Mouse (Mus musculus): ENCODE measurements around the gene Mta2.
"Not testable (repeated sequence)": the region's sequence is repeated elsewhere in the genome, so short reads cannot be mapped to it uniquely, and the experiment has no call there.

The Mta2 gene

GRCm38 (mm10) chr19:8967373-8967743 lies 25.7 kb downstream of the Mta2 start:
- no peak for DNase-seq (ENCODE audit: low read depth, low spot score)

DNA sequence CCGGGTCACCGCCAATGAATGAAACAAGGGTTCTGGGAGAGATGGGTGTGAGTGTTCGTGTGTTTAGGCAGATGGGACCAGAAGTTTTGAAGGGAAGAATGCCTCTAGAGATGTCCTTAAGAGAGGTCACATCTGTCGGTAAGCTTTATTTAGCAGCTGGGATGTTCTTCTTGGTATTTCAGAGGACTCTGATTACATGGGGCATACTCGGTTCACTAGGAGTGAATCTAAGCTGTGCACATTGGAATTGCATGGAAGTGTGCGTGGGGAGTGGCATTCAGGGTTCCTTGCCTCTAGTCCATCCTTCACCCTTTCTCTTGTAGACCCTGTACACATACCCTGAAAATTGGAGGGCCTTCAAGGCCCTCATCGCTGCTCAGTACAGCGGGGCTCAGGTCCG lies 26.2 kb downstream of the Mta2 start:
- no peak for DNase-seq (ENCODE audit: low read depth, low spot score)

DNA sequence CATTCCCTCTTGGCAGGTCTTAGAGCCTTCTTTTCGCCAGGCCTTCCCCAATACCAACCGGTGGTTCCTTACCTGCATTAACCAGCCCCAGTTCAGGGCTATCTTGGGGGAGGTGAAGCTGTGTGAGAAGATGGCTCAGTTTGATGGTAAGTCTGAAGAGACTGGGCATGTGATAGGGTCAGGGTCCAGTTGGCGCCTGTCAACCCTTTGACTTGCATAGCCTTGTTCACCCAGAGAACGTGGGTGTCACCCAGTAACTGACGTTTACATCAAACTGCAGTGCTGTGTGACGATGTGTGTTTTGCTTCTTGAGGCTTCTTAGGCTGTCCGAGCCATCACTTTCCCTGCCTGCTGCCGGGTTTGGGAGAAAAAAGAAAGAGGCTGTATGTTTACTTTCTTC lies 30.8 kb downstream of the Mta2 start:
- not testable (repeated sequence) for DNase-seq (ENCODE audit: low read depth, low spot score)

- DNase-seq (ENCODE audit: low read depth, low spot score): no peak
Observed at GRCm38 (mm10) chr19:8974638-8975037, 33.0 kb downstream of the Mta2 start.

- DNase-seq (ENCODE audit: low read depth, low spot score): no peak
Observed at GRCm38 (mm10) chr19:8975491-8975890, 33.8 kb downstream of the Mta2 start.

GRCm38 (mm10) chr19:8976535-8976934 lies 34.9 kb downstream of the Mta2 start:
- DNase-seq (ENCODE audit: low read depth, low spot score): peak; percentile 54

- DNase-seq (ENCODE audit: low read depth, low spot score): no peak
Observed at GRCm38 (mm10) chr19:8980771-8981170, 39.1 kb downstream of the Mta2 start.

- DNase-seq (ENCODE audit: low read depth, low spot score): no peak
Observed at GRCm38 (mm10) chr19:8981450-8982168, 39.9 kb downstream of the Mta2 start.

DNA sequence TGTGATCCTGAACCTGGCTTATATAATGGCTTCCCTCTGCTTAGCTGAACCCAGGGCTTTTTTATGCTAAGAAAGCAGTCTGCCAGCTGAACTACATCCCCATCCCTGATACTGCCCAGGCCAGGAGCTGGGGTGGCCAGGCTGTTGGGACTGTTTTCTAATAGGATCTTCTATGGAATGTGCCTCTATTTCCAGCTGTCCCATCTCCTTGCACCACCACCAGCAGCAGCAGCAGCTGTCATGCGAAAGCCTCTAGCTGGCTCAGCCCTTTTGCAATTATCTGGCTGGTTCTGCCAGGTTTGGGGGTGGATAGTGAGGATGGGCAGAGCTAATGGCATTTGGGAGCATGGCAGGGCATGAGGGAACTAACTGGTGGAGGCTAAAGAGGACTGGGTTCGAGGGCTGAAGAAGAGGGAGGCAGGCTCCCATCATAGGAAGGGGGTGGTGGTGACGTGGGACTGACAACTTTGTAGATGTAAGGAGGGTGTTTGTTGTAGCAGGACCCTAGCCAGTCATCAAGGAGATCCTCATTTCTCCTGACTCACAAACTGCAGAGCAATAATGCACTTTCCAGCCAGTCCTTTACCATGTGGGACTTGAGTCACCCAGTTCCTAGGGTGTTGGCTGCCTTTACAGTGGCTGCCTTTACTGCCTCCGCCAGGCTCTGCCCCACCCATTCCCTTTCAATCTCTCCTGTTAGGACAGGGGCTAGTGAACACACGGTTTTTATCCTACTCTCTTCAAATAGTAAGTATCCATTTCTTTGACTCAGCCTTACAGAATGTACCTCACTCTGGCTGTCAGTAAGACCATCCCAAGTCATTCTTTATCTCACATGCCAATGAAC lies 40.9 kb downstream of the Mta2 start:
- DNase-seq (ENCODE audit: low read depth, low spot score): no peak

GRCm38 (mm10) chr19:8983150-8983650 lies 41.5 kb downstream of the Mta2 start:
- no peak for DNase-seq (ENCODE audit: low read depth, low spot score)

DNA sequence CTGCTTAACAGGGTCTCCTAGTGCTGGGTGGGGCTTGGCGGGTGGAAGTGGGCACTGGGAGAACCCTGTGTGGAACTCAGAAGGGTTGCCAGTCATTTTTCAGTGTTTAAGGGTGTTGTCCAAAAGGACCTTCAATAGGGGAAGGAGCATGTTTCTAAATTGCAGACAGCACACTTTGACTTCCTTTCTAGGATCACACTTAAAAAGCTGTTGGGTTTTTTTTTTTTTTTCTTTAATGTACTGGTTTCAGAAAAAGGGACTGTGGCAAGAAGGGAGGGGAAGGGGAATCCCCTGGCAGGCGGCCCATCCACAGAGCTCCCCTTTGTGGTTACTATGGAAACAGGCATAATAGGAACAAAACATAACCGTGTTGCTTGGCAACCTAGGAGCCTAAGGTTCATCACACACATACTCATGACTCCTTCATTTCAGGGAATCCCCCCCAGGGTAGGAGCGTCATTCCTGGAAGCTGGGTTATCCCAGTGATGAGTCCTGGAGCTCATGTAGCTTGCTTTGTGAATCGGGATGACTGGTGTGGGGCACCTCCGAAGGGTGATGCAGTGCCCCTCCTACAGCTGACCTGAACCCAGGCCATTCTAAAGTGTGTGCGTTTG lies 42.7 kb downstream of the Mta2 start:
- peak; percentile 55 for DNase-seq (ENCODE audit: low read depth, low spot score)

DNA sequence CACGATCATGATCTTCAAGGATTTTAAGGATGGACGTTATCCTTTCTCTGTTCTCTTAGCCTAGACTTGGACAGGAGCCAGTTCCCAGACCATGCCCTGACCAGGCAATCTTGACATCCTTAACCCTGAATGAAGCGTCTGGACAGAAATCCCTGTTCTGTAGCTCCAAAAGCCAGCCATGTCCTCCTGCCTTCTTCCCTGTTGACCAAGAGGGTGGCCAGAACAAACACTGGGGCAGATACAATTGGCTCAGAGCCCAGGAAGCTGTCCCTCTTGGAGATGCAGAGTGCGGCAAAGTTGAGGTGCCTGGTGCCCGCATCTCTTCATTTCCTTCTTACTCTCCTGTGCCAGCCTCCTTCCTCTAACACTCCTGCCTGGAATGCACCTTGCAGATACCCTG lies 44.2 kb downstream of the Mta2 start:
- DNase-seq (ENCODE audit: low read depth, low spot score): no peak

GRCm38 (mm10) chr19:8987816-8988215 lies 46.1 kb downstream of the Mta2 start:
- DNase-seq (ENCODE audit: low read depth, low spot score): no peak

DNA sequence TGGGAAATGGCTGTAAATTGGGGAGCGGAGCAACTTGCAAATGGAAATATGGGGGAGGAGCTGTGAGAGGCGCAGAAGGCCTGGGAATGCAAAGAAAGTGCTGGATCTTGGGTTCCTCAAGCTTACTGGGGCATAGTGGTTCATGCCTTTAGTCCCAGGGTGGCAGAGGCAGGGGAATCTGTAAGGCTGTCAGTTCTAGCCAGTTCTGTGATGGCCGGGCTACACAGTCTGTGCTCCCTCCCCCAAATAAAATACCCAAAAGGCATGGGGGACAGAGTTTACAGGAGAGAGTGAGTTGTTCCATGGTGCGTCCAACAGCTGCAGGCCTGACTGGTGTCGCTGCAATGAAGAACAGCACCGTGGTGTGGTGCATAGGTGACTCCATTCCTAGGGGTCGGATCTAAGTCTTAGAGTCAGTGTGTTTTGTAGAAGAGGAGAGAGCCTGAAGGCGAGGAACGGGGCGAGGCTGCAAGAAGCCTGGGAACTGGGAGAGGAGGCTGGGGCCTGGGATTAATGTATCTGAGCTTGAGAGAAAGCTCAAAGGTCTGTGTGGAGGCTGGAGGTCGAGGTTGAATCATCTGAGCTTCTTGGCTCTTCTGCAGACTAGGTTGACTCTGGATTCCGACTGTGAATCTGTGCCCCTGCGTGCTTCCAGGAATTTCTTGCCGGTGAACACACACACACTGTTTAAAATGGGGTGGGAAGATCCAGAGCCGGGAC lies 46.8 kb downstream of the Mta2 start:
- DNase-seq (ENCODE audit: low read depth, low spot score): no peak

DNA sequence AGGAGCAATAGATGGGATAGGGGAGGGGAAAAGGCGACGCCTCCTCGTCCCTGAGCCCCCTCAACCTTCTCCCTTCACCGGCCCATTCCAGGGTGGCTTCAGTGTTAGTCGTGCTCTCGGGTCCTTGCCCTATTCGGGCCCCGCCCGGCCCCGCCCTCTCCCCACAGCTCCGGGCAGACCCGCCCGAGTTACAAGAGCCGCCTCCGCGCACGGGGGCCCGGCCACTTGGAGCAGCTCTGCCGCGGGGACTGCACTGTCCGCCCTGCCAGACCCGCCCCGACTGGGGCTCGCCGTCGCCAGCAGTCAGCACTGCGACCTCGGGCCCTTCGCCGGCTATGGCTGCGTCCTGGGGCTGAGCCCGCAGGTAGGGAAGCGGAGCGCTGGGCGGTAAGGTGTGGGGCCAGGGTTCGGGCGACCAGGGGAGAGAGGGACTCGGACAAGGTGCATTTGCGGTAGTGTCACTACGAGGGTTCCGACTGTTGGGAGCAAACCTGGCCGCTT lies 47.4 kb downstream of the Mta2 start, which contains the start of gene Ahnak:
Gene Ahnak (plus strand): TSS at position 219 of the 501 bp plus-strand sequence.
- no peak for DNase-seq (ENCODE audit: low read depth, low spot score)

- DNase-seq (ENCODE audit: low read depth, low spot score): peak; percentile 78
Observed at GRCm38 (mm10) chr19:8989567-8990431, 48.1 kb downstream of the Mta2 start.

DNA sequence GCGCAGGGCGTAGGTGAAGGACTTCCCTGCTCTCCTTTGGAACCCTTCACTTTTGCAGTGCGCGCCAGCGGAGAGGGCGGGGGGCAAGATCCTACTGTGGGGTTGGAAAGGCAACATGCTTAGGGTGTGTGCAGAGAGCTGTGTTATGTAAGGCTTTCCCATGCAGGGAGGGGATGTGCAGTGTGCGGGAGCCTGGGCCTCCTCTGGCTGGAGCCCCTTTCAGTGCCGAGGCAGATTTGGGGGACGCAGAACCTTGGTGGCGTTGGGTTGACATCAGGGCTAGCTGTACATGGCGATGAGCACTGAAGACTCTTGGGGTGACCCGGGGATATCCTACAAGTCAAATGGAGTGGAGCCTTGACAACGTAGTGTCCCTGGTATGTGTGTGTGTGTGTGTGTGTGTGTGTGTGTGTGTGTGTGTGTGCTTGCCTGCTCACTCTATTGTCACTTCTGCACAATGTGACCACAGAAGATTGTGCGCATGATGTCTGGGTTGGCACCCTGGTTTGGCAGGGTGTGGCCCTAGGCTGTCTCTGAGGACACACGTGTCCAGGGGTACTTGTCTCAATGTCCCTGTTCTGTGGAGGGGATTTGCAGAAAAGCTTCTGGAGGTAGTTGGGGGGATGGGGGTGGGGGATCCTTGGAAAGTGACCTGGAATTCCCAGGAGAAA lies 48.9 kb downstream of the Mta2 start:
- no peak for DNase-seq (ENCODE audit: low read depth, low spot score)

- no peak for DNase-seq (ENCODE audit: low read depth, low spot score)
Observed at GRCm38 (mm10) chr19:8991245-8991870, 49.7 kb downstream of the Mta2 start.

Measured in embryo, embryonic 11.5 days (tissue).